Mouse (Mus musculus): Measurements from ENCODE around the gene Nacc2.

DNA sequence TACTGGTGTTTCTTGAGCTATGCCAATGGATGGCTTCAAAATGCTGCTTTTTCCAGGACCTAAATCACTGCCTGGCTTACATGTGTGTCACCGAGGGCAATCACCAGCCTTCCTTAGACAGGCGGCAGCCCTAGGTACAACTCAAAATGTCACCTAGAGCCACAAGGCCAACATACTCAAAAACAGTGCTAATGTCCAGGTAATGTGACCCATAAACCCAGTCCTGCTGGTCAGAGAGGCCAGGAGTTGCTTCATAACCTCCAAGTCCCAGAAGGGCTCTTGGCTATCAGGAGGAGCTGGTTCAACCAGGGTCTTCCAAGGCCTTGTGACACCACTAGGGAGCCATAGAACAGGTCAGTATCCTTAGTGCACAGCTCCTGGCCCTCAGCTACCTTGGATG, 11.6 kb upstream of the Nacc2 start:
- TF ChIP-seq POLR2A (IDR thresholded peaks at IDR 0.05; ENCODE audit: insufficient read depth, low read depth, low read length) (no peak), EP300 (IDR thresholded peaks at IDR 0.05; ENCODE audit: insufficient read depth, low read depth, low read length) (no peak), CTCF (IDR thresholded peaks at IDR 0.05) (no peak)
